Mouse (Mus musculus) layer of hippocampus, postnatal 14 days (tissue): ENCODE measurements at regions not wholly inside any gene's neighbourhood (a gene's known extent, or its start where the extent isn't known, plus 50 kb on each side); places are given as distances from the start of the nearest gene placed in this dataset.

Source experiments
- DNase-seq, 2 experiments: peaks; one replicate each; pipeline ENCODE4 v3.0.0; 2021 to 2022; ENCODE audit warnings: low spot score in 2 of 2, mixed read lengths in 1 of 2

- no peak for DNase-seq
Measured at GRCm38 (mm10) chr15:93712594-93712993, 116.9 kb upstream of the Prickle1 start.

GRCm38 (mm10) chr15:93711150-93711784 lies 115.6 kb upstream of the Prickle1 start:
- no peak for DNase-seq

- no peak for DNase-seq
Measured at GRCm38 (mm10) chr15:93710493-93711149, 114.9 kb upstream of the Prickle1 start.

- DNase-seq, result no peak
Measured at GRCm38 (mm10) chr15:93706366-93706930, 110.8 kb upstream of the Prickle1 start.

GRCm38 (mm10) chr15:93705651-93706050 lies 110.0 kb upstream of the Prickle1 start:
- no peak for DNase-seq

GRCm38 (mm10) chr15:93705109-93705508 lies 109.4 kb upstream of the Prickle1 start:
- no peak for DNase-seq

GRCm38 (mm10) chr15:93701017-93701416 lies 105.3 kb upstream of the Prickle1 start:
- no peak for DNase-seq

GRCm38 (mm10) chr15:93699971-93700370 lies 104.3 kb upstream of the Prickle1 start:
- peak; percentile 43 to 52 for DNase-seq

GRCm38 (mm10) chr15:93698182-93698822 lies 102.6 kb upstream of the Prickle1 start:
- DNase-seq, result no peak

- no peak for DNase-seq
Measured at GRCm38 (mm10) chr15:93690717-93691116, 95.0 kb upstream of the Prickle1 start.

GRCm38 (mm10) chr15:93690011-93690410 lies 94.3 kb upstream of the Prickle1 start:
- peak in 1 of 2 experiments; percentile 29 for DNase-seq

GRCm38 (mm10) chr15:93686385-93686784 lies 90.7 kb upstream of the Prickle1 start:
- DNase-seq, result no peak

GRCm38 (mm10) chr15:93681602-93682001 lies 85.9 kb upstream of the Prickle1 start:
- peak in 1 of 2 experiments; percentile 25 for DNase-seq

- DNase-seq, result no peak
Measured at GRCm38 (mm10) chr15:93675624-93676023, 79.9 kb upstream of the Prickle1 start.

GRCm38 (mm10) chr15:93673976-93674375 lies 78.3 kb upstream of the Prickle1 start:
- DNase-seq, result no peak

GRCm38 (mm10) chr15:93663876-93664275 lies 68.2 kb upstream of the Prickle1 start:
- no peak for DNase-seq

GRCm38 (mm10) chr15:93662601-93663000 lies 66.9 kb upstream of the Prickle1 start:
- no peak for DNase-seq

- DNase-seq, result no peak
Measured at GRCm38 (mm10) chr15:93661801-93662200, 66.1 kb upstream of the Prickle1 start.

GRCm38 (mm10) chr15:93660952-93661648 lies 65.4 kb upstream of the Prickle1 start:
- DNase-seq, result no peak

- no peak for DNase-seq
Measured at GRCm38 (mm10) chr15:93657171-93657570, 61.5 kb upstream of the Prickle1 start.

- no peak for DNase-seq
Measured at GRCm38 (mm10) chr15:93656713-93657112, 61.0 kb upstream of the Prickle1 start.
